Mouse (Mus musculus): ENCODE measurements around the gene Il12rb2. TPM values are rescaled to one million over a fixed set of nuclear protein-coding genes. Genes with fewer than 3 reads are reported as not detected.

Gene Il12rb2
- total and polyA plus RNA-seq, 3 experiments: 0.11 to 0.19 TPM; not detected in 1

DNA sequence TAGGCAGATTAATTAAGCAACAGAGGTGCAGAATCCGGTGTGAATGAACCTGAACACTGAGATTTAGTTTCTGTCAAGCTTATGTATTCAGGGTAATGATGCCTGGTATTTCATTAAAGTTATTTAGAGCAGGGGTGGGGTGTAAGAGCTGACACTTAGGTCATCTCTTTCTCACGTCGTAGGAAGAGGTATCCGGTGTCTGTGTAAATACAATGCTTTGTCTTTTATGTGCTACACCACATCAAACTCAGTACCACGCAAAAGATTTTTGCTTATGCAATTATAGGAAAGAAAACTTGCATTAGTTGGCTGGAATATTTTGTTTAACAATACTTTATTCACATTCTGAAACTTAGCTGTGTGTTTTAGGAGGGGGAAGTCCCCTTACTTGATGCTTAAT, 23.6 kb upstream of the Il12rb2 start:
- no peak overlapping the region for H3K4me3 ChIP-seq (ENCODE audit: control insufficient read depth in 1 of 2, insufficient read depth in 1 of 2, low read depth in 2 of 2, low read length in 2 of 2)
- no peak for DNase-seq (ENCODE audit: low read depth, low spot score)
- no peaks in the 10 kb centered on the region for H3K9me3 ChIP-seq (replicated peaks; ENCODE audit: insufficient read depth, low read length)
- TF ChIP-seq SMC3 (IDR thresholded peaks at IDR 0.05; ENCODE audit: low read depth, low read length) (no peak), POLR2A (IDR thresholded peaks at IDR 0.05; ENCODE audit: control insufficient read depth in 1 of 2, insufficient read depth in 1 of 2, low read depth in 1 of 2, low read length in 2 of 2, poor library complexity in 1 of 2) (no peak), USF1 (IDR thresholded peaks at IDR 0.05; ENCODE audit: low read depth, low read length) (no peak), NELFE (IDR thresholded peaks at IDR 0.05; ENCODE audit: low read depth, low read length) (no peak), MYC (IDR thresholded peaks at IDR 0.05; ENCODE audit: low read depth, low read length) (no peak), ZC3H11A (IDR thresholded peaks at IDR 0.05; ENCODE audit: low read depth, low read length) (no peak), MAX (IDR thresholded peaks at IDR 0.05; ENCODE audit: low read length) (no peak), MEF2A (IDR thresholded peaks at IDR 0.05; ENCODE audit: extremely low read depth, insufficient replicate concordance, low read depth, low read length, poor library complexity, severe bottlenecking) (no peak), CHD1 (IDR thresholded peaks at IDR 0.05; ENCODE audit: low read depth, low read length) (no peak), RAD21 (IDR thresholded peaks at IDR 0.05; ENCODE audit: low read depth, low read length) (no peak)
- H3K9ac ChIP-seq (ENCODE audit: control insufficient read depth, low read depth, low read length, poor library complexity, severe bottlenecking): no peak overlapping the region
- no peaks in the 10 kb centered on the region for H3K27me3 ChIP-seq (ENCODE audit: control insufficient read depth in 1 of 2, insufficient read depth in 2 of 2, low read length in 2 of 2)
- H3K27ac ChIP-seq (ENCODE audit: control insufficient read depth, low read depth, low read length): no peak overlapping the region
- no peaks in the 10 kb centered on the region for H3K36me3 ChIP-seq (ENCODE audit: control insufficient read depth in 1 of 2, insufficient read depth in 2 of 2, low read length in 2 of 2)
- no peaks in the 10 kb centered on the region for H3K79me2 ChIP-seq (ENCODE audit: control insufficient read depth, insufficient read depth, low read length, poor library complexity)
- no peaks in the 10 kb centered on the region for H3K4me1 ChIP-seq (ENCODE audit: control insufficient read depth in 1 of 2, insufficient read depth in 2 of 2, low read length in 2 of 2)

DNA sequence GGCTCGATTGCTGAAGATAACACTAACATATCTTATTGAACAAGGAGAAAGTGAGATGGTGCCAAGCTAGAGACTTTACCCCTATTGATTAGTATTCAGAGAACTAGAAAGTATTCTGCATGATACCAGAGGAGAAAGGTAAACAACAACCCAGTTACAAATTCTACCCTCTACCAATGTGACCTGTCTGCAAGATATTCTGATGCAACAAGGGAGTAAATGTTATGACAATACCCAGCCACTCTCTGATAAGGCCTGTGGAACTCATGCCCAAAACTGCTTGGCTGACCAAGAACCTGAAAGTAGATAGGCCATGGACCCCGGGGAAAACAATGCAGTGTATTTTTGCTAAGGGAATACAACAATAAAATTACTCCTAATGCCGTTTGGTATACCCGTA, 10.2 kb downstream of the Il12rb2 start:
- H3K79me2 ChIP-seq (ENCODE audit: control insufficient read depth, insufficient read depth, low read length, poor library complexity): no peaks in the 10 kb centered on the region
- no peak overlapping the region for H3K27ac ChIP-seq (ENCODE audit: control insufficient read depth, low read depth, low read length)
- TF ChIP-seq TCF12 (IDR thresholded peaks at IDR 0.05; ENCODE audit: low read depth, low read length) (no peak), USF1 (IDR thresholded peaks at IDR 0.05; ENCODE audit: low read depth, low read length) (no peak), GATA1 (IDR thresholded peaks at IDR 0.05; ENCODE audit: low read depth, low read length) (no peak), EP300 (IDR thresholded peaks at IDR 0.05; ENCODE audit: low read depth in 1 of 2, low read length in 2 of 2) (no peak), UBTF (IDR thresholded peaks at IDR 0.05; ENCODE audit: borderline replicate concordance, insufficient read depth, low read depth, low read length) (no peak), ZC3H11A (IDR thresholded peaks at IDR 0.05; ENCODE audit: low read depth, low read length) (no peak), BHLHE40 (IDR thresholded peaks at IDR 0.05; ENCODE audit: borderline replicate concordance, low read depth, low read length) (no peak), CTCF (IDR thresholded peaks at IDR 0.05 in 2 of 3, conservative IDR thresholded peaks at IDR 0.05 in 1 of 3; ENCODE audit: control insufficient read depth in 1 of 3, insufficient read depth in 1 of 3, low read depth in 2 of 3, low read length in 3 of 3, poor library complexity in 1 of 3, severe bottlenecking in 1 of 3) (no peak), TAL1 (IDR thresholded peaks at IDR 0.05; ENCODE audit: low read length) (no peak), POLR2AphosphoS5 (IDR thresholded peaks at IDR 0.05; ENCODE audit: borderline replicate concordance, low read depth, low read length) (no peak), NRF1 (IDR thresholded peaks at IDR 0.05; ENCODE audit: insufficient read depth, low read depth, low read length, poor library complexity, severe bottlenecking) (no peak), POLR2A (IDR thresholded peaks at IDR 0.05; ENCODE audit: control insufficient read depth in 1 of 2, insufficient read depth in 1 of 2, low read depth in 1 of 2, low read length in 2 of 2, poor library complexity in 1 of 2) (no peak), JUND (IDR thresholded peaks at IDR 0.05; ENCODE audit: low read depth, low read length) (no peak), ETS1 (IDR thresholded peaks at IDR 0.05; ENCODE audit: low read depth, low read length) (no peak), NELFE (IDR thresholded peaks at IDR 0.05; ENCODE audit: low read depth, low read length) (no peak), CHD1 (IDR thresholded peaks at IDR 0.05; ENCODE audit: low read depth, low read length) (no peak), ZNF384 (IDR thresholded peaks at IDR 0.05; ENCODE audit: low read depth, low read length) (no peak), MAZ (IDR thresholded peaks at IDR 0.05; ENCODE audit: low read depth, low read length) (no peak), HCFC1 (IDR thresholded peaks at IDR 0.05; ENCODE audit: low read depth, low read length) (no peak)
- no peaks in the 10 kb centered on the region for H3K9me3 ChIP-seq (replicated peaks; ENCODE audit: insufficient read depth, low read length)
- no peaks in the 10 kb centered on the region; a peak in 1 of 4 replicates for H3K27me3 ChIP-seq (ENCODE audit: control insufficient read depth in 1 of 2, insufficient read depth in 2 of 2, low read length in 2 of 2)
- H3K36me3 ChIP-seq (ENCODE audit: control insufficient read depth in 1 of 2, insufficient read depth in 2 of 2, low read length in 2 of 2): peaks cover 0 to 2% of the 10 kb centered on the region in 2 experiments; a peak in 2 of 4 replicates
- H3K9ac ChIP-seq (ENCODE audit: control insufficient read depth, low read depth, low read length, poor library complexity, severe bottlenecking): no peak overlapping the region
- peaks cover 0 to 4% of the 10 kb centered on the region in 2 experiments; a peak in 1 of 4 replicates for H3K4me1 ChIP-seq (ENCODE audit: control insufficient read depth in 1 of 2, insufficient read depth in 2 of 2, low read length in 2 of 2)
- no peak overlapping the region for H3K4me3 ChIP-seq (ENCODE audit: control insufficient read depth in 1 of 2, insufficient read depth in 1 of 2, low read depth in 2 of 2, low read length in 2 of 2)
- no peak for DNase-seq (ENCODE audit: low read depth, low spot score)

Data from MEL (cell line).